Mouse (Mus musculus) CH12.LX (cell line): ENCODE measurements around the gene Fam169b. TPM values are rescaled to one million over a fixed set of nuclear protein-coding genes. Genes with fewer than 3 reads are reported as not detected.
A peak's percentile ranks its signal among the peaks of the same experiment; 100 is the strongest.

ENCODE experiments used
- DNase-seq: peaks from one replicate; pipeline ENCODE4 v3.0.0-alpha.2; 2013; ENCODE audit errors: extremely low read depth
- H3K27ac ChIP-seq: 2 replicates; pipeline ENCODE4 v1.5.1; 2012; ENCODE audit warnings: low read depth, mild to moderate bottlenecking, control low read depth, moderate library complexity; ENCODE audit not compliant: insufficient read depth
- H3K27me3 ChIP-seq: replicated peaks from 2 replicates; pipeline ENCODE3; 2012; ENCODE audit warnings: inconsistent platforms
- H3K36me3 ChIP-seq, 2 experiments: replicated peaks in 1 of 2; 2 replicates each; pipeline versions ENCODE3 to v1.6.1; 2012; ENCODE audit warnings: inconsistent platforms in 1 of 2, low read length in 1 of 2, mild to moderate bottlenecking in 1 of 2, mixed read lengths in 1 of 2, moderate library complexity in 1 of 2; ENCODE audit not compliant: control insufficient read depth in 1 of 2, insufficient read depth in 1 of 2
- H3K4me1 ChIP-seq, 2 experiments: 2 replicates each; pipeline ENCODE4 v1.6.1; 2012; ENCODE audit warnings: inconsistent platforms in 1 of 2, moderate library complexity in 1 of 2; ENCODE audit not compliant: insufficient read depth in 2 of 2, control insufficient read depth in 1 of 2
- H3K4me2 ChIP-seq: 2 replicates; pipeline ENCODE4 v1.6.1; 2012; ENCODE audit warnings: low read depth, mild to moderate bottlenecking, control low read depth; ENCODE audit not compliant: poor library complexity, insufficient read depth, severe bottlenecking
- H3K4me3 ChIP-seq, 3 experiments: fragments of 150-350 bp in 1 of 3; sonication (generic) in 1 of 3; replicated peaks in 1 of 3; 2 replicates each; pipeline versions ENCODE3 to v1.5.1; 2011 to 2012; ENCODE audit warnings: low read depth in 2 of 3, low read length in 2 of 3, mild to moderate bottlenecking in 2 of 3, moderate library complexity in 2 of 3, control low read depth in 1 of 3, improper control_type of control experiment in 1 of 3, inconsistent platforms in 1 of 3, mixed read lengths in 1 of 3; ENCODE audit not compliant: poor library complexity in 1 of 3
- H3K79me2 ChIP-seq: replicated peaks from 2 replicates; pipeline ENCODE4 v1.6.1; 2012; ENCODE audit warnings: mild to moderate bottlenecking, moderate library complexity; ENCODE audit not compliant: control insufficient read depth, poor library complexity, insufficient read depth, severe bottlenecking; ENCODE audit errors: extremely low read depth
- H3K9ac ChIP-seq: 2 replicates; pipeline ENCODE4 v1.6.1; 2012; ENCODE audit warnings: low read depth, mild to moderate bottlenecking, control low read depth, moderate library complexity; ENCODE audit not compliant: insufficient read depth
- H3K9me3 ChIP-seq: replicated peaks from 2 replicates; pipeline ENCODE3; 2012; ENCODE audit warnings: low read length, inconsistent platforms, mixed read lengths
- BHLHE40 ChIP-seq: IDR thresholded peaks from 2 replicates; pipeline ENCODE4 v1.6.1; 2011; ENCODE audit warnings: mild to moderate bottlenecking, low read depth, low read length, improper control_type of control experiment
- CHD2 ChIP-seq: IDR thresholded peaks from 2 replicates; pipeline ENCODE4 v1.6.1; 2011; ENCODE audit warnings: low read length, improper control_type of control experiment
- CTCF ChIP-seq, 2 experiments: IDR thresholded peaks in 1 of 2; conservative IDR thresholded peaks in 1 of 2; 2 replicates each; pipeline ENCODE4 v1.5.1; 2011 to 2012; ENCODE audit warnings: low read depth in 2 of 2, low read length in 2 of 2, improper control_type of control experiment in 1 of 2, inconsistent platforms in 1 of 2, mild to moderate bottlenecking in 1 of 2, moderate library complexity in 1 of 2
- E2F4 ChIP-seq: IDR thresholded peaks from 2 replicates; pipeline ENCODE4 v1.6.1; 2011; ENCODE audit warnings: low read depth, low read length, improper control_type of control experiment; ENCODE audit not compliant: insufficient replicate concordance
- ELF1 ChIP-seq: IDR thresholded peaks from 2 replicates; pipeline ENCODE4 v1.6.1; 2014; ENCODE audit warnings: low read depth, mild to moderate bottlenecking, inconsistent platforms, low read length, improper control_type of control experiment
- EP300 ChIP-seq: IDR thresholded peaks from 2 replicates; pipeline ENCODE4 v1.6.1; 2011; ENCODE audit warnings: low read length, improper control_type of control experiment
- ETS1 ChIP-seq: conservative IDR thresholded peaks from 2 replicates; pipeline ENCODE4 v1.6.1; 2012; ENCODE audit warnings: low read depth, mild to moderate bottlenecking, inconsistent platforms, low read length, improper control_type of control experiment, moderate library complexity
- IRF4 ChIP-seq: IDR thresholded peaks from 2 replicates; pipeline ENCODE4 v1.6.1; 2014; ENCODE audit warnings: low read depth, mild to moderate bottlenecking, inconsistent platforms, low read length, improper control_type of control experiment
- JUND ChIP-seq: conservative IDR thresholded peaks from 2 replicates; pipeline ENCODE4 v1.6.1; 2011; ENCODE audit warnings: low read depth, low read length, improper control_type of control experiment
- KAT2A ChIP-seq: IDR thresholded peaks from 2 replicates; pipeline ENCODE4 v1.6.1; 2012; ENCODE audit warnings: low read length, improper control_type of control experiment, inconsistent platforms; ENCODE audit not compliant: insufficient replicate concordance
- MAX ChIP-seq: IDR thresholded peaks from 2 replicates; pipeline ENCODE4 v1.6.1; 2011; ENCODE audit warnings: low read length, improper control_type of control experiment
- MAZ ChIP-seq: IDR thresholded peaks from 2 replicates; pipeline ENCODE4 v1.6.1; 2012; ENCODE audit warnings: low read depth, mild to moderate bottlenecking, inconsistent platforms, low read length, improper control_type of control experiment, moderate library complexity
- MEF2A ChIP-seq: IDR thresholded peaks from 2 replicates; pipeline ENCODE4 v1.6.1; 2014; ENCODE audit warnings: low read depth, mild to moderate bottlenecking, inconsistent platforms, low read length, improper control_type of control experiment, borderline replicate concordance
- MXI1 ChIP-seq: IDR thresholded peaks from 2 replicates; pipeline ENCODE4 v1.6.1; 2011; ENCODE audit warnings: mild to moderate bottlenecking, low read depth, low read length, improper control_type of control experiment
- MYC ChIP-seq: IDR thresholded peaks from 2 replicates; pipeline ENCODE4 v1.6.1; 2011; ENCODE audit warnings: low read depth, mild to moderate bottlenecking, improper control_type of control experiment, low read length
- NRF1 ChIP-seq: IDR thresholded peaks from 2 replicates; pipeline ENCODE4 v1.6.1; 2014; ENCODE audit warnings: low read depth, mild to moderate bottlenecking, inconsistent platforms, low read length, improper control_type of control experiment, moderate library complexity
- POLR2A ChIP-seq: IDR thresholded peaks from 2 replicates; pipeline ENCODE4 v1.6.1; 2011; ENCODE audit warnings: low read depth, mild to moderate bottlenecking, improper control_type of control experiment, low read length
- POLR2AphosphoS2 ChIP-seq: IDR thresholded peaks from 2 replicates; pipeline ENCODE4 v1.6.1; 2011; ENCODE audit warnings: low read depth, low read length, improper control_type of control experiment
- SIN3A ChIP-seq: IDR thresholded peaks from 2 replicates; pipeline ENCODE4 v1.6.1; 2012; ENCODE audit warnings: low read length, improper control_type of control experiment, inconsistent platforms
- SMC3 ChIP-seq: IDR thresholded peaks from 2 replicates; pipeline ENCODE4 v1.6.1; 2011; ENCODE audit warnings: low read depth, low read length, improper control_type of control experiment
- TBP ChIP-seq: conservative IDR thresholded peaks from 2 replicates; pipeline ENCODE4 v1.6.1; 2011; ENCODE audit warnings: low read depth, low read length, improper control_type of control experiment
- TCF12 ChIP-seq: IDR thresholded peaks from 2 replicates; pipeline ENCODE4 v1.6.1; 2014; ENCODE audit warnings: low read depth, mild to moderate bottlenecking, inconsistent platforms, low read length, improper control_type of control experiment
- UBTF ChIP-seq: IDR thresholded peaks from 2 replicates; pipeline ENCODE4 v1.6.1; 2012; ENCODE audit warnings: low read depth, mild to moderate bottlenecking, inconsistent platforms, low read length, improper control_type of control experiment, moderate library complexity
- USF2 ChIP-seq: conservative IDR thresholded peaks from 2 replicates; pipeline ENCODE4 v1.6.1; 2011; ENCODE audit warnings: low read depth, low read length, improper control_type of control experiment
- ZMIZ1 ChIP-seq: IDR thresholded peaks from 2 replicates; pipeline ENCODE4 v1.6.1; 2012; ENCODE audit warnings: low read depth, mild to moderate bottlenecking, inconsistent platforms, low read length, improper control_type of control experiment
- dilution Hi-C: fragments of 300-500 bp; cut with MboI; formaldehyde crosslinking; loops from 2 replicates; pipeline ENCODE4 v1.14.3; 2020; ENCODE audit warnings: low sequenced_read_pairs; ENCODE audit not compliant: extremely low pct_unique_long_range_greater_than_20kb, extremely low pct_ligation_motif_present
- in situ Hi-C: fragments of 300-500 bp; cut with MboI; formaldehyde crosslinking; loops from 3 replicates; pipeline ENCODE4 v1.14.3; 2019; ENCODE audit warnings: low sequenced_read_pairs, low pct_ligation_motif_present, low pct_unique_long_range_greater_than_20kb, mixed read lengths
- polyA plus RNA-seq: library from polyadenylated mRNA; unstranded; fragments of >175 nt; gene quantifications from 2 replicates; pipeline ENCODE4 v1.2.1, GENCODE M21; 2012; ENCODE audit warnings: low read depth; ENCODE audit not compliant: insufficient read length
- total RNA-seq, 2 experiments: library from RNA; depleted of rRNA; stranded (reverse); fragments of 300-350 nt in 1 of 2; fragments of >200 nt in 1 of 2; gene quantifications; 2 replicates each; pipeline ENCODE4 v1.2.3; 2012 to 2014

The Fam169b gene
- total and polyA plus RNA-seq, 3 experiments, result 15.9 to 17.0 (median 16.2) TPM

DNA sequence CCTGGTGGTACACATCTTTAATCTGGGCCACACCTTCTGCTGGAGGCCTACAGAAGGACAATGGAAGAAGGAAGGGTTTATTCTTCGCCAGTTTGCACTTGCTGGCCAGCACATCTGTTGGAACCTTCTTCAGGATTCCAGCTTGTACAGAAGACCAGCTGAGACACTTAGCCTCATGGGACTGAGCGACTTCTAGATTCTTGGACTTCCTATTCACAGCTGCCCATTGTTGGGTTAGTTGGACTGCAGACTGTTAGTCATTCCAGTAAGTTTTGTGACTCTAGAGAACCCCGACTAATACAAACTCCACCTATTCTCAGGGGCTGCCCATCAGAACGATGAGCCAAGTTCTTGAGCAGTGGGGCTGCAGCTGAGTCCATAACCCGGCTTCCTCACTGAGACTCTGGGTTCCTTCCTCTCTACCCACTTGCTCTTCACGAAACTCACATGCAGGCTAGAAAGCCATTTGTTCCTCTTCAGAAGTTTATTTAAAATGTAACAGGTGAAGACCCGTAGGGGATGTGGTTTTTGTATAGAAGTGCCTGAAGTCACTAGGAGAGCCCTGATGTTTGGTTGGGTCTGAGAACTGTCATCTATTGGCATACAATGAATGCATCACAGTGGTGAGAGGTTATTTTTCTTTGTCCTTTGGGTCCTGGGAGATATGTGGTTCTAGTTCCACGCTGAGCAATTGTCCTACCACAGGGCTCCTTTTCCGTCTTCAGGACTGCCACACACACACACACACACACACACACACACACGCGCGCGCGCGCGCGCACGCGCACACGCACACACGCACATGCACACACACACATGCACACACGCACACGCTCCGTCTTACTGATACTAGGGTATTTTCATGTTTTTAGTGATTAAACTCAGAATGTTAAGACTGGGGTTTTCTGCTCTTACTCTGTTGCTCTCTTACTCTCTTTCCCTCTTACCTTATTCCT lies 13.2 kb downstream of the Fam169b start:
- TF ChIP-seq CHD2 (0 out of 2 replicates have a peak, but pooled peaks have one; percentile 14), ETS1 (peak; percentile 81), UBTF (no peak), POLR2A (peak; percentile 41; the same call in 1 of the 2 replicates), MAZ (peak; percentile 36; the same call in 1 of the 2 replicates), ZMIZ1 (no peak), MAX (peak; percentile 77), EP300 (peak; percentile 57; the same call in 1 of the 2 replicates), BHLHE40 (peak; percentile 83), POLR2AphosphoS2 (no peak), TCF12 (peak; percentile 66), ELF1 (0 out of 2 replicates have a peak, but pooled peaks have one; percentile 9), MEF2A (0 out of 2 replicates have a peak, but pooled peaks have one; percentile 48), IRF4 (peak; percentile 63), CTCF (conservative IDR thresholded peaks at IDR 0.05 in 1 of 2, IDR thresholded peaks at IDR 0.05 in 1 of 2; ENCODE audit: low read depth in 2 of 2, low read length in 2 of 2) (no peak), NRF1 (peak; percentile 80), MYC (peak; percentile 65; the same call in 1 of the 2 replicates), SMC3 (no peak), TBP (peak; percentile 75; the same call in 1 of the 2 replicates), SIN3A (peak; percentile 32), E2F4 (no peak), KAT2A (no peak), USF2 (no peak), JUND (0 out of 2 replicates have a peak, but pooled peaks have one; percentile 21), MXI1 (peak; percentile 53; the same call in 1 of the 2 replicates)
- H3K79me2 ChIP-seq, result peaks cover 55% of the 10 kb centered on the region
- in situ Hi-C loops (no loop called here), dilution Hi-C loops (no loop called here)
- DNase-seq, result peak; percentile 71
- H3K36me3 ChIP-seq, result peaks cover 13 to 40% of the 10 kb centered on the region in 2 experiments
- H3K9ac ChIP-seq, result peak overlapping the region; percentile 59
- H3K27me3 ChIP-seq, result no peaks in the 10 kb centered on the region
- H3K4me3 ChIP-seq, result peak overlapping the region in 2 of 3 experiments; percentile 3 to 18
- H3K9me3 ChIP-seq, result peaks cover 1% of the 10 kb centered on the region
- H3K4me2 ChIP-seq, result peak overlapping the region; percentile 80
- peaks cover 30 to 84% of the 10 kb centered on the region in 2 experiments for H3K4me1 ChIP-seq
- H3K27ac ChIP-seq, result peak overlapping the region; percentile 98
